Mouse (Mus musculus) cerebellum, postnatal 36 days (tissue): ENCODE measurements around the gene Atp6v1f.

Source experiments
- DNase-seq, 2 experiments: peaks; one replicate each; pipeline ENCODE4 v3.0.0; 2021 to 2022; ENCODE audit warnings: mixed read lengths in 2 of 2

The Atp6v1f gene

GRCm38 (mm10) chr6:29467583-29468354, at the start of gene Atp6v1f:
Gene Atp6v1f (plus strand): TSS chr6:29467718.
- peak; percentile 93 to 95 for DNase-seq

GRCm38 (mm10) chr6:29420596-29420995, 46.9 kb upstream of the Atp6v1f start:
- DNase-seq, result no peak

GRCm38 (mm10) chr6:29425118-29425517, 42.4 kb upstream of the Atp6v1f start:
- no peak for DNase-seq

- DNase-seq, result no peak
These were observed 41.2 kb upstream of the Atp6v1f start for GRCm38 (mm10) chr6:29426331-29426730.

GRCm38 (mm10) chr6:29428171-29428570, 39.3 kb upstream of the Atp6v1f start:
- no peak for DNase-seq

GRCm38 (mm10) chr6:29430681-29431420, 36.7 kb upstream of the Atp6v1f start:
- DNase-seq, result no peak

- no peak for DNase-seq
These were observed 36.0 kb upstream of the Atp6v1f start for GRCm38 (mm10) chr6:29431473-29431872.

GRCm38 (mm10) chr6:29432156-29432555, 35.4 kb upstream of the Atp6v1f start:
- DNase-seq, result no peak

- DNase-seq, result no peak
These were observed 34.9 kb upstream of the Atp6v1f start for GRCm38 (mm10) chr6:29432676-29433037.

- peak in 1 of 2 experiments; percentile 9 for DNase-seq
These were observed 34.3 kb upstream of the Atp6v1f start, which contains the start of gene Flnc for GRCm38 (mm10) chr6:29433038-29433803. Gene Flnc (plus strand): TSS chr6:29433256.

- peak in 1 of 2 experiments; percentile 8 for DNase-seq
These were observed 33.4 kb upstream of the Atp6v1f start for GRCm38 (mm10) chr6:29433804-29434795.

GRCm38 (mm10) chr6:29434911-29435691, 32.4 kb upstream of the Atp6v1f start:
- DNase-seq, result no peak

GRCm38 (mm10) chr6:29435940-29436451, 31.5 kb upstream of the Atp6v1f start:
- DNase-seq, result no peak

- no peak for DNase-seq
These were observed 31.0 kb upstream of the Atp6v1f start for GRCm38 (mm10) chr6:29436461-29436934.

- no peak for DNase-seq
These were observed 28.3 kb upstream of the Atp6v1f start for GRCm38 (mm10) chr6:29439251-29439650.

- DNase-seq, result no peak
These were observed 27.7 kb upstream of the Atp6v1f start for GRCm38 (mm10) chr6:29439789-29440188.

- DNase-seq, result peak; percentile 17 to 26
These were observed 22.7 kb upstream of the Atp6v1f start for GRCm38 (mm10) chr6:29444773-29445172.

GRCm38 (mm10) chr6:29445354-29445753, 22.2 kb upstream of the Atp6v1f start:
- DNase-seq, result no peak

GRCm38 (mm10) chr6:29449858-29450257, 17.7 kb upstream of the Atp6v1f start:
- DNase-seq, result no peak

GRCm38 (mm10) chr6:29450667-29451066, 16.9 kb upstream of the Atp6v1f start:
- DNase-seq, result no peak

GRCm38 (mm10) chr6:29461502-29461901, 6.0 kb upstream of the Atp6v1f start:
- DNase-seq, result no peak
